Mouse (Mus musculus): ENCODE measurements at regions not wholly inside any gene's neighbourhood (a gene's known extent, or its start where the extent isn't known, plus 50 kb on each side); places are given as distances from the start of the nearest gene placed in this dataset.

- TF ChIP-seq POLR2A (IDR thresholded peaks at IDR 0.05; ENCODE audit: borderline replicate concordance, insufficient read depth, low read length) (no peak), CTCF (IDR thresholded peaks at IDR 0.05; ENCODE audit: borderline replicate concordance, insufficient read depth, low read depth, low read length) (no peak)
These were observed 88.4 kb downstream of the B3gnt5 start for GRCm38 (mm10) chr16:19848395-19848794.
